Mouse (Mus musculus) midbrain, embryonic 13.5 days (tissue): ENCODE data around the gene Gpr45. TPM values are rescaled to one million over a fixed set of nuclear protein-coding genes. Genes with fewer than 3 reads are reported as not detected.
"Not testable (repeated sequence)": the region's sequence is repeated elsewhere in the genome, so short reads cannot be mapped to it uniquely, and the experiment has no call there.

Experiments used
- ATAC-seq: fragments of 200-750 bp; cut with Nextera tagmentation; 2 replicates; pipeline ENCODE4 v1.8.0; 2017; ENCODE audit warnings: mild to moderate bottlenecking, moderate TSS enrichment, moderate library complexity
- H3K27ac ChIP-seq: fragments of 300-500 bp; sonication (generic); 2 replicates; pipeline ENCODE4 v1.5.1; 2015; ENCODE audit warnings: inconsistent platforms, mild to moderate bottlenecking, moderate library complexity
- H3K27me3 ChIP-seq: fragments of 300-500 bp; sonication (generic); 2 replicates; pipeline ENCODE4 v1.6.1; 2015; ENCODE audit warnings: mild to moderate bottlenecking, inconsistent platforms
- H3K36me3 ChIP-seq: fragments of 300-500 bp; sonication (generic); 2 replicates; pipeline ENCODE4 v1.6.1; 2015; ENCODE audit warnings: mild to moderate bottlenecking, inconsistent platforms
- H3K4me1 ChIP-seq: fragments of 300-500 bp; sonication (generic); replicated peaks from 2 replicates; pipeline ENCODE4 v1.6.1; 2015; ENCODE audit warnings: inconsistent platforms
- H3K4me2 ChIP-seq: fragments of 300-500 bp; sonication (generic); replicated peaks from 2 replicates; pipeline ENCODE4 v1.6.1; 2015; ENCODE audit warnings: moderate library complexity, mild to moderate bottlenecking, inconsistent platforms
- H3K4me3 ChIP-seq: fragments of 300-500 bp; sonication (generic); replicated peaks from 2 replicates; pipeline ENCODE4 v1.5.1; 2015; ENCODE audit warnings: mild to moderate bottlenecking, inconsistent platforms
- H3K9ac ChIP-seq: fragments of 300-500 bp; sonication (generic); replicated peaks from 2 replicates; pipeline ENCODE4 v1.6.1; 2015; ENCODE audit warnings: mild to moderate bottlenecking, inconsistent platforms
- H3K9me3 ChIP-seq: fragments of 300-500 bp; sonication (generic); 2 replicates; pipeline ENCODE4 v1.6.1; 2016; ENCODE audit warnings: mild to moderate bottlenecking, inconsistent platforms
- WGBS: fragments of 180-500 bp; shearing (Covaris S2); methylation state at CpG from one replicate; pipeline ENCODE4 v1.1.7; 2015; 5-methylcytosine and 5-hydroxymethylcytosine counted together
- polyA plus RNA-seq: library from polyadenylated mRNA; unstranded; fragments of >200 nt; fragmentation: Nextera tagmentation; extraction: Ambion mirVana; gene quantifications from 2 replicates; pipeline ENCODE4 v1.2.1, GENCODE M21; 2015

Gpr45 gene
- polyA plus RNA-seq, 1 experiment from 2014 or later = 17.3 TPM

- peaks cover 9% of the 10 kb centered on the region; the same call in 1 of the 2 replicates for H3K36me3 ChIP-seq
- no peaks in the 10 kb centered on the region for H3K27me3 ChIP-seq
- 79% methylated on average over 8 of the region's 8 CpGs for WGBS
- no peak overlapping the region for H3K27ac ChIP-seq
- no peaks in the 10 kb centered on the region; the same call in 1 of the 2 replicates for H3K9me3 ChIP-seq
- no peak for ATAC-seq
- H3K4me2 ChIP-seq = no peak overlapping the region
- H3K9ac ChIP-seq = no peak overlapping the region
- H3K4me3 ChIP-seq = no peak overlapping the region
- no peaks in the 10 kb centered on the region for H3K4me1 ChIP-seq
Measured at GRCm38 (mm10) chr1:42983082-42983771, 30.6 kb downstream of the Gpr45 start.

GRCm38 (mm10) chr1:42984119-42984518, 31.4 kb downstream of the Gpr45 start:
- ATAC-seq = no peak
- peaks cover 9% of the 10 kb centered on the region; the same call in 1 of the 2 replicates for H3K36me3 ChIP-seq
- WGBS = 89% methylated on average over 3 of the region's 3 CpGs
- H3K9ac ChIP-seq = no peak overlapping the region
- no peaks in the 10 kb centered on the region for H3K27me3 ChIP-seq
- H3K4me3 ChIP-seq = no peak overlapping the region
- H3K4me2 ChIP-seq = no peak overlapping the region
- H3K27ac ChIP-seq = no peak overlapping the region
- no peaks in the 10 kb centered on the region for H3K4me1 ChIP-seq
- H3K9me3 ChIP-seq = no peaks in the 10 kb centered on the region; the same call in 1 of the 2 replicates

- no peak overlapping the region for H3K27ac ChIP-seq
- no peaks in the 10 kb centered on the region for H3K4me1 ChIP-seq
- H3K9ac ChIP-seq = no peak overlapping the region
- H3K4me3 ChIP-seq = no peak overlapping the region
- peaks cover 10% of the 10 kb centered on the region; the same call in 1 of the 2 replicates for H3K9me3 ChIP-seq
- peaks cover 16% of the 10 kb centered on the region; the same call in 1 of the 2 replicates for H3K36me3 ChIP-seq
- no peak for ATAC-seq
- WGBS = 92% methylated on average over 2 of the region's 2 CpGs
- H3K27me3 ChIP-seq = no peaks in the 10 kb centered on the region
- H3K4me2 ChIP-seq = no peak overlapping the region
Measured at GRCm38 (mm10) chr1:42988996-42989395, 36.3 kb downstream of the Gpr45 start.

- Histone ChIP-seq H3K36me3 (0 out of 2 replicates have a peak, but pooled peaks cover 3% of the 10 kb centered on the region), H3K9me3 (peaks cover 3% of the 10 kb centered on the region; the same call in 1 of the 2 replicates), H3K27ac (peak overlapping the region; percentile 85), H3K4me3 (peak overlapping the region; percentile 30), H3K9ac (0 out of 2 replicates have a peak overlapping the region, but pooled peaks have one; percentile 30), H3K4me1 (peaks cover 18% of the 10 kb centered on the region), H3K4me2 (peak overlapping the region; percentile 48), H3K27me3 (peaks cover 14% of the 10 kb centered on the region; the same call in 1 of the 2 replicates)
- ATAC-seq = peak; percentile 99
- 9% methylated on average over 13 of the region's 13 CpGs for WGBS
Measured at GRCm38 (mm10) chr1:43006051-43006514, 53.4 kb downstream of the Gpr45 start.

DNA sequence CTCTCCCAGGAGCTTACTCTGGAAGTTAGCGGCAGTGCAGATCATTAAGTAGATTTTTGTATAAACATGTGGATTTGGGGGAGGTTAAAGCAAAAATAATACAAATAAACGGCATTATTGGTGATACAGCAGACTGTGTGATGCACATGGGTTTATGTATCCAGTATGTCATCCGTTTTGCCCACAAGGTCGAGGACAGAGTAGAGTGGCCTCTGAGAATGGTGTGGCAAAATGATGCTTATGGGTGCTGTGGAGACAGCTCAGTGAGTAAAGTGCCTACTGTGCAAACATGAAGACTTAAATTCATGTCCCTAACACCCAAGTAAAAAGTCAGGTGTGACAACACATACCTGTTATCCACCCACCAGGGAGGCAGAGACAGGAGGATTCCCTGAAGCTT, 53.9 kb downstream of the Gpr45 start:
- peak; percentile 66 for ATAC-seq
- H3K36me3 ChIP-seq = 0 out of 2 replicates have a peak, but pooled peaks cover 3% of the 10 kb centered on the region
- peaks cover 3% of the 10 kb centered on the region; the same call in 1 of the 2 replicates for H3K9me3 ChIP-seq
- 59% methylated on average over 4 of the region's 4 CpGs for WGBS
- peak overlapping the region; percentile 30 for H3K4me3 ChIP-seq
- peak overlapping the region; percentile 85 for H3K27ac ChIP-seq
- peaks cover 14% of the 10 kb centered on the region; the same call in 1 of the 2 replicates for H3K27me3 ChIP-seq
- H3K4me1 ChIP-seq = peaks cover 18% of the 10 kb centered on the region
- H3K9ac ChIP-seq = no peak overlapping the region
- peak overlapping the region; percentile 48 for H3K4me2 ChIP-seq

DNA sequence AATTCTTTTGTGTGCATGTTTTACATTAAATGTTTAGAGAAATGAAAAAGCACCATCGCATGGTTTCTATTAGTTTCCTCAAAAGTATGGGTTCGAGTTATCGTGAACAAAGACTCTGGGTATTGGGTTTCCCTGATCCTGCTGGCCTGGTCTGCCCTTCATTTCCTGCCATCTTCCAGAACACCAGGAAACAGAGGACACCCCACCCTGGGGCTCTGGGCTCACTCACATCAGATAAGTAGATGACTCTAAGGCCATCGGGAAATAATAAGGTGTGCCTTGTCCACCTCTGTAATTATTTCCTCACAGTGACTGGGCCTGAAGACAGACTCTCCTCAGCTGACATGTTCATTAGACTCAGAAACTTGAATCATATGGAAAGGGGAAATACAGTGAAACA, 57.8 kb downstream of the Gpr45 start:
- Histone ChIP-seq H3K4me3 (no peak overlapping the region), H3K4me2 (no peak overlapping the region), H3K9ac (no peak overlapping the region), H3K27me3 (peaks cover 9% of the 10 kb centered on the region; the same call in 1 of the 2 replicates), H3K36me3 (0 out of 2 replicates have a peak, but pooled peaks cover 3% of the 10 kb centered on the region), H3K9me3 (no peaks in the 10 kb centered on the region), H3K4me1 (peaks cover 15% of the 10 kb centered on the region), H3K27ac (no peak overlapping the region)
- ATAC-seq = no peak
- WGBS = 88% methylated on average over 4 of the region's 4 CpGs

DNA sequence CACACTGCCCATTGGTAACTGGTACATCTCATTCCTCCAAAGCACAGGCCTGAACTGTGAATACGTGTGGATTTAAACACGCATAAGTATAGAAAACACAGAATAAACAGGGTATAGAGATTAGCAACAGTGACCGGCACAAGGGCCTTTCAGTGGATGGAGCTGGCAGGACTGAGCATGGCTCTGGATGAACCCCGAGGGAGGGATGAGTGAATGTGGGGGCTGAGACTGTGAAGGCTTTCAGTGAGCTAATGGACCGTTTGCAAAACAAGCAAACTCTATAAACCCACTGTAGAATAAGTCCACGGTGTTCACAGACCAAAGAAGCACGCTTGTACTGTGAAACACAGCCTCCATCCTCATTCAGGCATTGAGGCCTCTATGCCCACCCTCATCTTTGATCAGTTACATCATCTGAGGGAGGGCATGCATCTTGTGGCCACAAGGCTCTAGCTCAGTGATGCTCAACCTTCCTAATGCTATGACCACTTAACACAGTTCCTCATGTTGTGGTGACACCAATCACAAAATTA, 62.5 kb downstream of the Gpr45 start:
- H3K9ac ChIP-seq, H3K9me3 ChIP-seq, H3K27me3 ChIP-seq, H3K4me2 ChIP-seq, H3K36me3 ChIP-seq, H3K27ac ChIP-seq, H3K4me1 ChIP-seq, ATAC-seq, H3K4me3 ChIP-seq: not testable (repeated sequence)
- 91% methylated on average over 7 of the region's 7 CpGs for whole genome bisulfite sequencing

GRCm38 (mm10) chr1:43036014-43036413, 83.3 kb downstream of the Gpr45 start:
- H3K9ac ChIP-seq = no peak overlapping the region
- H3K9me3 ChIP-seq = no peaks in the 10 kb centered on the region
- no peak overlapping the region for H3K4me2 ChIP-seq
- H3K4me1 ChIP-seq = peaks cover 3% of the 10 kb centered on the region; the same call in 1 of the 2 replicates
- H3K27me3 ChIP-seq = no peaks in the 10 kb centered on the region
- H3K36me3 ChIP-seq = peaks cover 9% of the 10 kb centered on the region
- no peak for ATAC-seq
- H3K4me3 ChIP-seq = no peak overlapping the region
- no peak overlapping the region for H3K27ac ChIP-seq
- WGBS = 87% methylated on average over 7 of the region's 7 CpGs

GRCm38 (mm10) chr1:43042271-43042670, 89.6 kb downstream of the Gpr45 start:
- Histone ChIP-seq H3K4me1 (peaks cover 24% of the 10 kb centered on the region), H3K9me3 (no peaks in the 10 kb centered on the region), H3K27ac (peak overlapping the region; percentile 41), H3K36me3 (no peaks in the 10 kb centered on the region), H3K9ac (no peak overlapping the region), H3K4me2 (no peak overlapping the region), H3K4me3 (no peak overlapping the region), H3K27me3 (no peaks in the 10 kb centered on the region)
- WGBS = 47% methylated on average over 6 of the region's 6 CpGs
- peak; percentile 73 for ATAC-seq

GRCm38 (mm10) chr1:43045204-43045982, 92.7 kb downstream of the Gpr45 start:
- Histone ChIP-seq H3K27me3 (no peaks in the 10 kb centered on the region), H3K4me2 (no peak overlapping the region), H3K36me3 (peaks cover 26% of the 10 kb centered on the region), H3K27ac (0 out of 2 replicates have a peak overlapping the region, but pooled peaks have one; percentile 19), H3K4me3 (no peak overlapping the region), H3K9ac (no peak overlapping the region), H3K9me3 (no peaks in the 10 kb centered on the region), H3K4me1 (peaks cover 30% of the 10 kb centered on the region)
- no peak for ATAC-seq
- 77% methylated on average over 14 of the region's 14 CpGs for WGBS

DNA sequence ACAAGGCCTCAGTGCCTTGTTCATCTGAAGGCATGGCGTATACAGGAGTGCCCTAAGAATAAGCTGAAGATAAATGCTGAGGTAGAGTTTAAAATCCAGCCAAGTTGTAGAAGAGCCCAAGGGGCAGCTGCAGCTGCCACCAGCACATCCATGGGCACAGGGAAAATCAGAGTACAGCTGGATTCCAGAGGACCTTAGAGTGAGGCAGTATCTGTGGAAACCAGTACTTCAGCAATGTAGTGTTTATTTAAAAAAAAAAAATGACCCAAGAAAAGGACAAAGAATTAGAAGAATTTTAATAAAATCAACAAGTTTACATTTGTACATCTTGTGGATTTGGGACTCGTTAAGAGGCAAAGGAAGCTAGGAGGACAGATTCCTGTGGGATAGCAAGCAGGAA, 94.3 kb downstream of the Gpr45 start:
- WGBS = 84% methylated on average over 2 of the region's 2 CpGs
- no peak overlapping the region for H3K4me3 ChIP-seq
- no peak overlapping the region for H3K9ac ChIP-seq
- H3K36me3 ChIP-seq = peaks cover 41% of the 10 kb centered on the region
- no peaks in the 10 kb centered on the region for H3K9me3 ChIP-seq
- H3K4me1 ChIP-seq = peaks cover 18% of the 10 kb centered on the region
- no peaks in the 10 kb centered on the region for H3K27me3 ChIP-seq
- no peak overlapping the region for H3K4me2 ChIP-seq
- no peak overlapping the region for H3K27ac ChIP-seq
- ATAC-seq = no peak
